Mouse (Mus musculus): Measurements from ENCODE around the gene Kmt2d.

Gene Kmt2d

GRCm38 (mm10) chr15:98894746-98895634 lies 24.0 kb upstream of the Kmt2d start:
- ChIA-PET CTCF (interaction anchor here in 2 of 4 experiments (0.8 to 1.5 kb wide), 7 partner anchors 10 to 378 kb away, joined by 3 to 6 read pairs (median 3); no protein-coding TSS in a partner anchor), POLR2A (interaction anchor here in 3 of 4 experiments (0.5 to 3.2 kb wide), 33 partner anchors 9 to 151 kb away, joined by 3 to 14 read pairs (median 4); partner anchors contain the start of genes Lmbr1l (in 2 of the 3), Tuba1b (in 2 of the 3) and Tuba1c (in 2 of the 3))

DNA sequence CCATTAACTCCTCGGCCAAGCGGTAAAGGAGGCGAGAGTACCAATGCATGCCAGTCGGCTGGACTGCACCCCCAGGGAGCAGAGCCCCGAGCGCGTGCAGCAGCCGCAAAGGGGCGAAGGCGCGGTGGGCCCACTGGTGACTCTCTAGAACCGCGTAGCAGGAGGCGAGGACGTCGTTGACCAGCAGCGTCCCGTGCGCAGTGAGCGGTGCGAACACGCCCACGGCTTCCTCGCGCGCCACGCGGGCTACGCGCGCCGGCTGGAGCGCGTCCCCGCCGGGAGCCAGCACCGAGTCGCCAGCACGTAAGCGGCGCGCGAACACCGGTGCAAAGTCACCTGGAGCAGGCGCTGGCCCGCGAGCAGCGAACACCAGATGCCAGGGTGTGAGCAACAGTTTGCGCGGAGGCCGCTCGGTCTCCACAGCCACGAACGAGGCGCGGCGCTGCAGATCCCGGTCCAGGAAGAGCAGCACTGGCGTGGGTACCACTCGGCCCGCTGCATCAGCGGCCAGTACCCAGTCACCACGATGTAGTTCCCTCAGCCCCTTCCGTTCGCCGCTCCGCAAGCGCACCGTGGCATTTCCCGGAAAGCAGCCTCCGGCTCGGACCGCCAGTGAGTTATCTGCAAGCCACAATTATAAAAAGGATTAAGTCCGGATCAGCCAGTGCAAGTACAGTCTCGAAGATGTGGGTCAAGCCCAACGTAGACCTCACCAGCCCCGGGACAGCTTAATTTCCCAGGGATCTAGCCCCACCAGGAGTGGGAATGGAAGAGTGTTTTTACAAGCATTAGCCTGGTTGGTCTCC lies 23.1 kb upstream of the Kmt2d start, which contains the start of gene Rhebl1:
TSS of gene Rhebl1 (minus strand) at position 601 of the 806 bp plus-strand sequence.
- POLR2A ChIA-PET: interaction anchor here in 3 of 4 experiments (0.6 to 4.5 kb wide), 18 partner anchors 8 to 136 kb away, joined by 3 to 64 read pairs (median 4); partner anchors contain the start of genes Tuba1b (in 2 of the 3) and Tuba1c (in 2 of the 3)
- CTCF ChIA-PET: interaction anchor here in 2 of 4 experiments (0.6 to 1.3 kb wide), 3 partner anchors 10 to 133 kb away, joined by 3 to 4 read pairs (median 4); no protein-coding TSS in a partner anchor

- ChIA-PET CTCF (interaction anchor here in 2 of 4 experiments (0.6 to 3.3 kb wide), 11 partner anchors 8 to 165 kb away, joined by 3 to 34 read pairs (median 4); partner anchors contain the start of gene Fkbp11 (in 1 of the 2)), POLR2A (interaction anchor here in 2 of 4 experiments (0.6 to 5.0 kb wide), 21 partner anchors 9 to 137 kb away, joined by 3 to 64 read pairs (median 10); partner anchors contain the start of genes Tuba1b (in 2 of the 2), Gm49450 (in 1 of the 2), Prkag1 (in 1 of the 2) and Tuba1a (in 1 of the 2))
These were observed 22.0 kb upstream of the Kmt2d start for GRCm38 (mm10) chr15:98893036-98893435.

- POLR2A ChIA-PET: interaction anchor here (0.5 to 5.0 kb wide), 68 partner anchors 8 to 747 kb away, joined by 3 to 64 read pairs (median 4); partner anchors contain the start of genes Tuba1b (in 3 of the 4), Tuba1c (in 3 of the 4), Gm49450 (in 2 of the 4) and Tuba1a (in 2 of the 4)
These were observed 21.1 kb upstream of the Kmt2d start for GRCm38 (mm10) chr15:98891907-98892606.

GRCm38 (mm10) chr15:98891198-98891742 lies 20.3 kb upstream of the Kmt2d start:
- POLR2A ChIA-PET: interaction anchor here (0.5 to 5.0 kb wide), 59 partner anchors 9 to 323 kb away, joined by 3 to 64 read pairs (median 5); partner anchors contain the start of genes Tuba1b (in 3 of the 4), Tuba1c (in 3 of the 4), Gm49450 (in 2 of the 4) and Tuba1a (in 2 of the 4)

More at GRCm38 (mm10) chr15:98891907-98892606, 21.1 kb upstream of the Kmt2d start:
- CTCF ChIA-PET: interaction anchor here (0.6 to 3.3 kb wide), 56 partner anchors 8 to 260 kb away, joined by 3 to 34 read pairs (median 4); partner anchors contain the start of genes Dnajc22 (in 1 of the 4), Fkbp11 (in 1 of the 4) and Tuba1c (in 1 of the 4)

DNA sequence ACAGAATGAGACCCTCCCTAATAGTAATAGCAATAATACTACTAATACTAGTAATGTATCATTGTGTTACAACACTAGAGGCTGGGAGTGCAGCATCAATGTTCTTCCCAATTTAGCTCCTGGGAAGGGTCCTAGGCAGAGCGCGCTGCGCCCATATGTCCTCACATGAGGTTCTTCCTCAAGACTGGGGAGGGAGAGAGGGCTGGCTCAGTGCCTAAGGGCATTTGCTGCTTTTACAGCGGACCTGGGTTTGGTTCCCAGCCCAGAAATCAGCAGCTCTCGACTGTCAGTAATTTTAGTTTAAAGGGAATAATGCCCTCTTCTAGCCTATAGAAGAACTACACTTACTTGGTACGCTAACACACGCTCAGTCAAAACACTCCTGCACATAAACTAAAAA lies 16.5 kb upstream of the Kmt2d start:
- CTCF ChIA-PET: interaction anchor here in 2 of 4 experiments (0.6 to 1.5 kb wide), 3 partner anchors 17 to 179 kb away, joined by 3 to 7 read pairs (median 4); partner anchors contain the start of genes Ccdc65 (in 1 of the 2) and Tuba1c (in 1 of the 2)
- POLR2A ChIA-PET: interaction anchor here in 1 of 4 experiments (1.4 kb wide), 1 partner anchor 125 kb away, joined by 3 read pairs; no protein-coding TSS in a partner anchor

More at GRCm38 (mm10) chr15:98891198-98891742, 20.3 kb upstream of the Kmt2d start:
- CTCF ChIA-PET: interaction anchor here (0.7 to 3.3 kb wide), 36 partner anchors 10 to 260 kb away, joined by 3 to 34 read pairs (median 4); partner anchors contain the start of genes Dnajc22 (in 1 of the 4), Prkag1 (in 1 of the 4) and Tuba1c (in 1 of the 4)

DNA sequence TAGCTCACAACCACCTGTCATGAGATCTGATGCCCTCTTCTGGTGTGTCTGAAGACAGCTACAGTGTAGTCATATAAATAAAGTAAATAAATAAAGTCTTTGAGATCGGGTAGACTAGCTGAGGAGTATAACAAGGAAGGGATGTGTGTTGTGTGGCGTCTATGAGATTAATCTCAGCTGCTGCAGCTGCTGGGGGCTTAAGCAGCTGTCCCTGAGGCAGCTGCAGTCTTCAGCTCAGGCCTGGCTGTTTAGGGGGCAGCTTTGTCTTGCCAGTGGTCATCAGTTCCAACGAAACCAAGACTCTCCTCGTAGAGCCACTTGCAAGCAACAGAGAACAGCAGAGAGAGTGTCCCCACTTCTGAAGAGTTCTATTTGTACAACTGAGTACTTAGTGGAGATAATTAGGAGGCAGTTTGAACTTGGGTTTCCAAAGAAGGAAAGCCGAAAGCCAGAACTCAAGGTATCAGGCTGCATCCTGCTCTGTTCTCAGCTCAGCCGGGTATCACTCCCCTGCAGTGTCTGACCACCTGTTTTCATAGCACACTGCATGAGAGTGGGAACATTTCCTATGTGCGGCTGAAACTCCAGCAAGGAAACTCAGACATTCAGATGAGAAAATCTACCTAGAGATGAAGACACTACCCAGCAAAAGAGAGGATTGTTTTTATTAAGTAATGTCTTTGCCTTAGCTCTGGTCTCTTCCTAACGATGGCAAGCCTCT lies 15.8 kb upstream of the Kmt2d start:
- CTCF ChIA-PET: interaction anchor here in 3 of 4 experiments (0.6 to 1.5 kb wide), 5 partner anchors 17 to 179 kb away, joined by 3 to 7 read pairs (median 4); partner anchors contain the start of genes Ccdc65 (in 1 of the 3) and Tuba1c (in 1 of the 3)
- POLR2A ChIA-PET: interaction anchor here in 2 of 4 experiments (0.5 to 1.8 kb wide), 6 partner anchors 13 to 319 kb away, joined by 3 to 8 read pairs (median 3); no protein-coding TSS in a partner anchor

DNA sequence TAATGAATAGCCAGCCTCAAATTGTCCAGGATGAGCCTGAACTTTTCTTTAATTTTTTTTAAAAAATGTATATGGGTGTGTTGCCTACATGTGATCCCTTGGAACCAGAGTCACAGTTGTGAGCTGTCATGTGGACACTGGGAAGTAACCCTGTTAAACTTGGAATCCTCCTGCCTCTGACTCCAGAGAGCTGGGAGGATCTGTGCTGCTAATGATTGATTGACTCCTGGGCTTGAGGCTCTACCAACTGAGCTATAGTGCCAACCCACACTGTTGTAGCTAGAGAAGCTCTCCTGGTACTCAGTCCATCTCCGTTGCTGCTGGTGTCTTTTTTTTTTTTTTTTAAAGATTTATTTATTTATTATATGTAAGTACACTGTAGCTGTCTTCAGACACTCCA lies 13.1 kb upstream of the Kmt2d start:
- POLR2A ChIA-PET: interaction anchor here (0.5 to 4.1 kb wide), 7 partner anchors 12 to 209 kb away, joined by 3 to 33 read pairs (median 4); partner anchors contain the start of genes Kmt2d (in 1 of the 4) and Tuba1b (in 1 of the 4)

DNA sequence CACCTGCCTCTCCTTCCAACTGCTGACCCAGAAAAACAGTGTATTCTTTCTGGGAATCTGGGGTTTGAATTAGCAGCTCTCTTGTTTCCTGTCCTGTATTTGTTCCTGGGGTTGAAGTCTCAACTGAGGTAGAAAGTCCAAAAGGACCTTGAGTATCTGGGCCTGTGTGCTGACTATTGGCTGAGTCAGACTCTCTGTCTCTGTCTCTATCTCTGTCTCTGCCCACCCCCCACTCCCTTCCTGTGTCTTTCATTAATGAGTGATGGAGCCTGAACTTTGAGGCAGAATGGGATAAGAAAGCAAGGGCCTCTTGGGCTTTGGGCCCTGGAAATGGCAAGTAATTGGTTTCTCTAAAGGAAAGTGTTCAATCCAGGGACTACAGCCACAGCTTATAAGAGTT lies 12.7 kb upstream of the Kmt2d start:
- POLR2A ChIA-PET: interaction anchor here in 3 of 4 experiments (0.5 to 4.4 kb wide), 7 partner anchors 8 to 122 kb away, joined by 3 to 54 read pairs (median 5); partner anchors contain the start of genes Kmt2d (in 1 of the 3) and Tuba1b (in 1 of the 3)
- CTCF ChIA-PET: interaction anchor here in 3 of 4 experiments (0.6 to 1.4 kb wide), 4 partner anchors 9 to 186 kb away, joined by 3 to 11 read pairs (median 4); no protein-coding TSS in a partner anchor

More for the DNA sequence above, 13.1 kb upstream of the Kmt2d start:
- CTCF ChIA-PET: interaction anchor here in 3 of 4 experiments (0.6 to 1.4 kb wide), 5 partner anchors 8 to 185 kb away, joined by 3 to 6 read pairs (median 3); partner anchors contain the start of gene Prkag1 (in 1 of the 3)

- ChIA-PET POLR2A (interaction anchor here (0.5 to 5.0 kb wide), 80 partner anchors 9 to 1102 kb away, joined by 3 to 64 read pairs (median 5); partner anchors contain the start of genes Tuba1b (in 3 of the 4), Tuba1c (in 3 of the 4), Dhh (in 2 of the 4) and Dnajc22 (in 2 of the 4)), CTCF (interaction anchor here (0.5 to 3.0 kb wide), 38 partner anchors 9 to 595 kb away, joined by 3 to 28 read pairs (median 4); partner anchors contain the start of genes Tuba1c (in 2 of the 4), C1ql4 (in 1 of the 4), Dnajc22 (in 1 of the 4) and Gm49450 (in 1 of the 4))
These were observed 10.6 kb upstream of the Kmt2d start for GRCm38 (mm10) chr15:98881656-98882008.

DNA sequence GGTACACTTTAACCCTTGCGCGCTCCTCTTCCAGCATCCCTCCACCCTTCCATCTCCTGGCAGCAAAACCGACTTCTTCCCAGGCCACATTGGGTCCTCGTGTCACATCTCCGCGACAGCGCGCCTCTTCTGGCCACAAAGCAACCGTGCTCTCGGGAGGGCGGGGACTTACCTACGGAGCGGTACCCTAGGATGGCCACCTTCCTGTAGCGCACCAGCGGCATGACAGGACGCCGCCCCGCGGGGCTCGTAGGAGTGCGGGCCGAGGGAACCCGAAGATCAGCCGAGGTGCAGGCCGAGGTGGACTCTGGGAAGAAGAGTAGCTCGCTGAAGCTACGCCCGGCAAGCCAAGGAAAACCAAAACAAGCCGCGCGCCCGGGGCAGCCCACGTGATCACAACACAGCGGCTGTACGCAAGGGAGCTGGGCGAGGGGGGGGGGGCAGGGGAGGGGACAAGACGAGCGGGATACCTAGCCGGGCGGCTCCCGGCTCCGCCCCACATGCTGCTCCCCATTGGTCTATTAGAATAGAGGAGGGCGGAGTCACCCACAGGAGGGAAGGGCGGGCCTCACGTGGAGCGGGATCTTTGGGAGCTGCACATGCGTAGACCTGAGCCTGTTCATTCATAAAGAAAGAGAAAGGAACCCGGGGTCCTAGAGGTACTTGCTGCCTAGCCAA lies 10.1 kb upstream of the Kmt2d start:
- ChIA-PET CTCF (interaction anchor here (0.5 to 3.0 kb wide), 41 partner anchors 9 to 596 kb away, joined by 3 to 28 read pairs (median 4); partner anchors contain the start of genes Tuba1c (in 2 of the 4), C1ql4 (in 1 of the 4), Dnajc22 (in 1 of the 4) and Gm49450 (in 1 of the 4)), POLR2A (interaction anchor here (0.5 to 5.0 kb wide), 83 partner anchors 8 to 1102 kb away, joined by 3 to 64 read pairs (median 5); partner anchors contain the start of genes Tuba1b (in 3 of the 4), Tuba1c (in 3 of the 4), Dhh (in 2 of the 4) and Dnajc22 (in 2 of the 4))

GRCm38 (mm10) chr15:98877331-98877730 lies 6.3 kb upstream of the Kmt2d start:
- POLR2A ChIA-PET: interaction anchor here in 3 of 4 experiments (0.5 to 2.8 kb wide), 16 partner anchors 14 to 153 kb away, joined by 3 to 11 read pairs (median 3); partner anchors contain the start of genes Tuba1c (in 2 of the 3), Prkag1 (in 1 of the 3) and Tuba1b (in 1 of the 3)
- CTCF ChIA-PET: interaction anchor here (0.5 to 3.9 kb wide), 51 partner anchors 8 to 448 kb away, joined by 3 to 27 read pairs (median 3); partner anchors contain the start of genes Prkag1 (in 2 of the 4), Arf3 (in 1 of the 4) and Tuba1b (in 1 of the 4)

Measured in embryonic stem cell, embryonic (primary cell).